Mouse (Mus musculus) granulocyte monocyte progenitor cell, adult 5-6 weeks (primary cell): Measurements from ENCODE around the gene Kcnd3. TPM values are rescaled to one million over a fixed set of nuclear protein-coding genes. Genes with fewer than 3 reads are reported as not detected.

Source experiments
- ATAC-seq: replicated peaks from 2 replicates; pipeline ENCODE4 v1.8.0; 2016; ENCODE audit warnings: mild to moderate bottlenecking, moderate TSS enrichment, inconsistent platforms; ENCODE audit not compliant: poor library complexity, severe bottlenecking
- total RNA-seq, 2 experiments: library from RNA; stranded (forward) in 1 of 2; stranded (reverse) in 1 of 2; fragments of 200-712, 200-1000 nt in 1 of 2; fragments of >200 nt in 1 of 2; fragmentation: Nextera tagmentation in 1 of 2; gene quantifications; 2 replicates each; pipeline ENCODE4 v1.2.3; 2014 to 2017

Gene Kcnd3
- total RNA-seq, 2 experiments from 2014 or later, result not detected

GRCm38 (mm10) chr3:105515640-105516039 lies 63.5 kb downstream of the Kcnd3 start:
- no peak for ATAC-seq

GRCm38 (mm10) chr3:105520446-105520845 lies 68.3 kb downstream of the Kcnd3 start:
- ATAC-seq, result no peak

- no peak for ATAC-seq
These were observed 69.1 kb downstream of the Kcnd3 start for GRCm38 (mm10) chr3:105521178-105521631.

GRCm38 (mm10) chr3:105521639-105522038 lies 69.5 kb downstream of the Kcnd3 start:
- ATAC-seq, result no peak

GRCm38 (mm10) chr3:105528860-105529259 lies 76.7 kb downstream of the Kcnd3 start:
- no peak for ATAC-seq

- no peak for ATAC-seq
These were observed 77.6 kb downstream of the Kcnd3 start for GRCm38 (mm10) chr3:105529700-105530099.

- ATAC-seq, result no peak
These were observed 78.4 kb downstream of the Kcnd3 start for GRCm38 (mm10) chr3:105530363-105531130.

GRCm38 (mm10) chr3:105538406-105538805 lies 86.3 kb downstream of the Kcnd3 start:
- no peak for ATAC-seq

- ATAC-seq, result peak; percentile 42; the same call in 1 of the 2 replicates
These were observed 86.9 kb downstream of the Kcnd3 start for GRCm38 (mm10) chr3:105538819-105539607.

- ATAC-seq, result no peak
These were observed 90.6 kb downstream of the Kcnd3 start for GRCm38 (mm10) chr3:105542741-105543140.

- no peak for ATAC-seq
These were observed 92.0 kb downstream of the Kcnd3 start for GRCm38 (mm10) chr3:105544106-105544505.

GRCm38 (mm10) chr3:105546611-105547071 lies 94.5 kb downstream of the Kcnd3 start:
- ATAC-seq, result no peak

- peak; percentile 25 for ATAC-seq
These were observed 96.1 kb downstream of the Kcnd3 start for GRCm38 (mm10) chr3:105548074-105548771.

GRCm38 (mm10) chr3:105559456-105559855 lies 107.3 kb downstream of the Kcnd3 start:
- ATAC-seq, result no peak

- ATAC-seq, result no peak
These were observed 114.8 kb downstream of the Kcnd3 start for GRCm38 (mm10) chr3:105566973-105567372.

GRCm38 (mm10) chr3:105567472-105567871 lies 115.3 kb downstream of the Kcnd3 start:
- ATAC-seq, result no peak

GRCm38 (mm10) chr3:105568403-105568802 lies 116.3 kb downstream of the Kcnd3 start:
- ATAC-seq, result no peak

GRCm38 (mm10) chr3:105568851-105569250 lies 116.7 kb downstream of the Kcnd3 start:
- ATAC-seq, result no peak

GRCm38 (mm10) chr3:105569310-105569752 lies 117.2 kb downstream of the Kcnd3 start:
- no peak for ATAC-seq

- no peak for ATAC-seq
These were observed 117.8 kb downstream of the Kcnd3 start for GRCm38 (mm10) chr3:105569950-105570349.

- no peak for ATAC-seq
These were observed 118.7 kb downstream of the Kcnd3 start for GRCm38 (mm10) chr3:105570818-105571217.
